8 mouse cellular contexts compared by ENCODE assay signal in the genomic region with DNA sequence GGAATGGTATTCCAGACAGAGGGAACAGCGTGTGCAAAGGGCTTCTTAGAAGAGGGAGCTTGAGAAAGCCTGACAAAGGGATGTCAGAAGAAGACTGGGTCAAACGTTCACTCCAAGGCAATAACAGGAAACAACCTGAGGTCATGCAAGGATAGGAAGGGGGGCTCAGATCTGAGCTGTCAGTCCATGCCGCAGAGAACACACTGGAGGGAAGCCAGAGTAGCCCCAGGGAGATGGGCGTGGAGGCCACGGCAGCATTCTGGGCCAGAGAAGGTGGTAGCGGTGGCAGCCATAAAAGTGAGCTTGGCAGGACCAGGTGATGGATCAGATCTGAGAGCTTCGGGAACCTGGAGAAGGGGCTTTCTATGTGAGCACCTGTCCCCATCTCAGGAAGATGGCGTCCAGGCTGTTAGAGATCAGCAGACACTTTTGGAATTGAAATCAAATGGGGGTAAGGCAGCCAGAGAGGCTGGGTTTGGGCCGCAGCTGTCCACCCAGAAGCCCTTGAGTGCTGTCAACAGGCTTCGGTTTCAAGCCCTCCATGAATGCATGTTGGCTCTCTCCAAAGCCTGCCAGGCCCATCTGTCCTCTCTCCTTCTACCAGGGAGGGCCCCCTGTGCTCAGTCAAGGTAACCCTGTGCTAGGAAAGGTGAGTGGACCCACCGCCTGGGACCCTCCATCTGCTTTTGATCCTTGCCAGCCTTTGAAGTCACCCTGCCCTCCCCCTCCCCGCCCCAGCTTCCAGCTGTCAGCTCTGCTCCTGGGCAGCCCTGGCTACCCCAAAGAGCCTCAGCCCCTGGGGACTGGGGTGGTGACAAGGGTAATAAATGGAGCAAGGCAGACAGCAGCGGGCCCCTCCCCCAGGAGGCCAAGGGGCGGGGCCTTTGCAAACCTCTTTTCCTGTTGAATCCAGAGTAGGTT. TPM values are rescaled to one million over a fixed set of nuclear protein-coding genes. Genes with fewer than 3 reads are reported as not detected.
A peak's percentile ranks its signal among the peaks of the same experiment; 100 is the strongest.
DNase-seq lines count a peak whose midpoint lies in the region; ATAC-seq lines count a peak whose summit lies in the region.

No protein-coding gene starts in this region.

- H3K36me3 ChIP-seq in embryonic facial prominence, embryonic 10.5 days (replicated peaks) = 0 out of 2 replicates have a peak, but pooled peaks cover 7% of the 10 kb centered on the region
- no peaks in the 10 kb centered on the region for H3K36me3 ChIP-seq in heart, embryonic 15.5 days
- H3K36me3 ChIP-seq in kidney, embryonic 15.5 days = no peaks in the 10 kb centered on the region
- no peaks in the 10 kb centered on the region for H3K36me3 ChIP-seq in midbrain, embryonic 12.5 days

- H3K4me3 ChIP-seq in embryonic facial prominence, embryonic 10.5 days = peak overlapping the region; percentile 29; the same call in 1 of the 2 replicates
- H3K4me3 ChIP-seq in heart, embryonic 15.5 days = no peak overlapping the region
- H3K4me3 ChIP-seq in kidney, embryonic 15.5 days (replicated peaks) = no peak overlapping the region
- no peak overlapping the region for H3K4me3 ChIP-seq in midbrain, embryonic 12.5 days

- no peaks in the 10 kb centered on the region for H3K9me3 ChIP-seq in embryonic facial prominence, embryonic 10.5 days
- H3K9me3 ChIP-seq in heart, embryonic 15.5 days (replicated peaks) = no peaks in the 10 kb centered on the region
- no peaks in the 10 kb centered on the region for H3K9me3 ChIP-seq in kidney, embryonic 15.5 days (replicated peaks)
- H3K9me3 ChIP-seq in midbrain, embryonic 12.5 days = no peaks in the 10 kb centered on the region

- H3K4me2 ChIP-seq in heart, embryonic 15.5 days = peak overlapping the region; percentile 1; the same call in 1 of the 2 replicates
- peak overlapping the region; percentile 32; the same call in 1 of the 2 replicates for H3K4me2 ChIP-seq in kidney, embryonic 15.5 days
- no peak overlapping the region; the same call in 1 of the 2 replicates for H3K4me2 ChIP-seq in midbrain, embryonic 12.5 days (replicated peaks)

- peak overlapping the region; percentile 73 for H3K27ac ChIP-seq in embryonic facial prominence, embryonic 10.5 days (replicated peaks)
- H3K27ac ChIP-seq in heart, embryonic 15.5 days = no peak overlapping the region
- H3K27ac ChIP-seq in kidney, embryonic 15.5 days = peak overlapping the region; percentile 45
- peak overlapping the region; percentile 39 for H3K27ac ChIP-seq in midbrain, embryonic 12.5 days (replicated peaks)

- H3K27me3 ChIP-seq in embryonic facial prominence, embryonic 10.5 days (replicated peaks; ENCODE audit: low read depth, poor library complexity, severe bottlenecking) = no peaks in the 10 kb centered on the region
- 0 out of 2 replicates have a peak, but pooled peaks cover 5% of the 10 kb centered on the region for H3K27me3 ChIP-seq in heart, embryonic 15.5 days
- H3K27me3 ChIP-seq in kidney, embryonic 15.5 days = no peaks in the 10 kb centered on the region
- H3K27me3 ChIP-seq in midbrain, embryonic 12.5 days = no peaks in the 10 kb centered on the region

- WGBS in embryonic facial prominence, embryonic 10.5 days = 34% methylated on average over 14 of the region's 14 CpGs
- 25% methylated on average over 14 of the region's 14 CpGs for WGBS in heart, embryonic 15.5 days
- WGBS in kidney, embryonic 15.5 days = 13% methylated on average over 14 of the region's 14 CpGs
- WGBS in midbrain, embryonic 12.5 days = 51% methylated on average over 14 of the region's 14 CpGs

- peak; percentile 59 for ATAC-seq in heart, embryonic 15.5 days (replicated peaks; ENCODE audit: insufficient number of reproducible peaks, insufficient read depth, low FRiP score, low read depth)
- peak; percentile 74 for ATAC-seq in kidney, embryonic 15.5 days (replicated peaks; ENCODE audit: low FRiP score)
- peak; percentile 54; the same call in 1 of the 2 replicates for ATAC-seq in midbrain, embryonic 12.5 days (ENCODE audit: low FRiP score, low read depth)

- peaks cover 84% of the 10 kb centered on the region for H3K4me1 ChIP-seq in embryonic facial prominence, embryonic 10.5 days
- H3K4me1 ChIP-seq in heart, embryonic 15.5 days (replicated peaks) = peaks cover 18% of the 10 kb centered on the region
- peaks cover 52% of the 10 kb centered on the region for H3K4me1 ChIP-seq in kidney, embryonic 15.5 days
- H3K4me1 ChIP-seq in midbrain, embryonic 12.5 days = peaks cover 27% of the 10 kb centered on the region

- no peak overlapping the region for H3K9ac ChIP-seq in heart, embryonic 15.5 days
- no peak overlapping the region for H3K9ac ChIP-seq in kidney, embryonic 15.5 days
- no peak overlapping the region for H3K9ac ChIP-seq in midbrain, embryonic 12.5 days (replicated peaks)

- DNase-seq in NIH3T3 (ENCODE audit: low read depth) = peak; percentile 60
- DNase-seq in embryonic facial prominence, embryonic 10.5 days (ENCODE audit: low spot score) = peak; percentile 83
- DNase-seq in thymus, postnatal 0 days (ENCODE audit: low spot score) = peak; percentile 66
- DNase-seq in layer of hippocampus, adult 11-12 months (ENCODE audit: low spot score) = no peak
- DNase-seq in ovary, postnatal 14 days (ENCODE audit: low spot score) = no peak

RNA-seq across cellular contexts. Expression of a gene that starts 58.4 kb away (rescaled TPM):
- polyA plus RNA-seq in embryonic facial prominence, embryonic 10.5 days (2016; fragmentation: Nextera tagmentation; extraction: Ambion mirVana) = 38.6 and 41.9 TPM in 2 replicates
- polyA plus RNA-seq in heart, embryonic 15.5 days (2015; fragmentation: Nextera tagmentation; extraction: Ambion mirVana) = 1.3 and 6.4 TPM in 2 replicates
- polyA plus RNA-seq in kidney, embryonic 15.5 days (2015; fragmentation: Nextera tagmentation; extraction: Ambion mirVana) = 6.6 and 6.9 TPM in 2 replicates
- polyA plus RNA-seq in midbrain, embryonic 12.5 days (2016; fragmentation: Nextera tagmentation; extraction: Ambion mirVana) = 4.5 and 7.2 TPM in 2 replicates
- polyA plus RNA-seq in thymus, postnatal 0 days (2015; fragmentation: Nextera tagmentation; extraction: Ambion mirVana) = 23.5 and 27.3 TPM in 2 replicates

Comparison
In these comparisons a context has a peak if more than half of its experiments do, and no peak if none do; other contexts are left out.
1. DNase-seq: peak in NIH3T3 (single experiment), embryonic facial prominence, embryonic 10.5 days (single experiment) and thymus, postnatal 0 days (single experiment); none in layer of hippocampus, adult 11-12 months (single experiment) and ovary, postnatal 14 days (single experiment).
2. Peak in every context shown above with its lines, with median percentiles within 50 percentile points of each other: ATAC-seq.